Mouse (Mus musculus) heart, postnatal 0 days (tissue): ENCODE measurements around the gene Nkx1-1. TPM values are rescaled to one million over a fixed set of nuclear protein-coding genes. Genes with fewer than 3 reads are reported as not detected.

Source experiments
- ATAC-seq: fragments of 200-750 bp; cut with Nextera tagmentation; 2 replicates; pipeline ENCODE4 v1.8.0; 2017; ENCODE audit warnings: low read depth, moderate number of reproducible peaks, moderate library complexity; ENCODE audit not compliant: insufficient read depth
- DNase-seq: peaks from one replicate; pipeline ENCODE4 v3.0.0-alpha.2; 2016; ENCODE audit warnings: low spot score
- H3K27ac ChIP-seq: fragments of 300-500 bp; sonication (generic); 2 replicates; pipeline ENCODE4 v1.5.1; 2014; ENCODE audit warnings: low read depth, mild to moderate bottlenecking
- H3K27me3 ChIP-seq: fragments of 300-500 bp; sonication (generic); 2 replicates; pipeline ENCODE4 v1.6.1; 2014; ENCODE audit warnings: low read length, mixed read lengths; ENCODE audit not compliant: control insufficient read depth, insufficient read depth
- H3K36me3 ChIP-seq: fragments of 300-500 bp; sonication (generic); replicated peaks from 2 replicates; pipeline ENCODE4 v1.6.1; 2014; ENCODE audit warnings: low read length, mixed read lengths; ENCODE audit not compliant: control insufficient read depth, insufficient read depth
- H3K4me1 ChIP-seq: fragments of 300-500 bp; sonication (generic); 2 replicates; pipeline ENCODE4 v1.6.1; 2014; ENCODE audit warnings: antibody characterized with exemption; ENCODE audit not compliant: control insufficient read depth, insufficient read depth
- H3K4me2 ChIP-seq: fragments of 300-500 bp; sonication (generic); 2 replicates; pipeline ENCODE4 v1.6.1; 2014; ENCODE audit warnings: low read depth, mild to moderate bottlenecking, low read length, moderate library complexity
- H3K4me3 ChIP-seq: fragments of 300-500 bp; sonication (generic); 2 replicates; pipeline ENCODE4 v1.5.1; 2014; ENCODE audit warnings: low read depth, low read length
- H3K9ac ChIP-seq: fragments of 300-500 bp; sonication (generic); replicated peaks from 2 replicates; pipeline ENCODE4 v1.6.1; 2014; ENCODE audit warnings: low read depth, low read length, mixed read lengths
- H3K9me3 ChIP-seq: fragments of 300-500 bp; sonication (generic); replicated peaks from 2 replicates; pipeline ENCODE4 v1.6.1; 2016; ENCODE audit warnings: low read length; ENCODE audit not compliant: control insufficient read depth
- CTCF ChIP-seq: IDR thresholded peaks from 2 replicates; pipeline ENCODE4 v1.5.1; 2016; ENCODE audit warnings: antibody characterized with exemption, control low read depth, low read depth
- EP300 ChIP-seq: IDR thresholded peaks from 2 replicates; pipeline ENCODE4 v1.6.1; 2016; ENCODE audit warnings: antibody characterized with exemption, low read depth
- WGBS: fragments of 180-500 bp; shearing (Covaris S2); extraction: QIAGEN DNeasy Blood & Tissue Kit; methylation state at CpG from one replicate; pipeline ENCODE4 v1.1.7; 2014; 5-methylcytosine and 5-hydroxymethylcytosine counted together
- polyA plus RNA-seq: library from polyadenylated mRNA; unstranded; fragments of >200 nt; fragmentation: Nextera tagmentation; extraction: Ambion mirVana; gene quantifications from 2 replicates; pipeline ENCODE4 v1.2.1, GENCODE M21; 2015
- total RNA-seq: library from RNA; depleted of rRNA; stranded (reverse); fragments of >200 nt; gene quantifications from 2 replicates; pipeline ENCODE4 v1.2.3, GENCODE M21; 2014; ENCODE audit warnings: low replicate concordance

Gene Nkx1-1
- total and polyA plus RNA-seq, 2 experiments from 2014 or later: not detected

GRCm38 (mm10) chr5:33430511-33431172, 3.1 kb downstream of the Nkx1-1 start:
- Histone ChIP-seq H3K27me3 (peaks cover 77% of the 10 kb centered on the region), H3K36me3 (no peaks in the 10 kb centered on the region), H3K27ac (no peak overlapping the region), H3K9me3 (no peaks in the 10 kb centered on the region), H3K9ac (no peak overlapping the region), H3K4me1 (peaks cover 10% of the 10 kb centered on the region; the same call in 1 of the 2 replicates), H3K4me2 (peak overlapping the region; percentile 56), H3K4me3 (peak overlapping the region; percentile 30)
- TF ChIP-seq CTCF: no peak
- no peak for TF ChIP-seq EP300
- ATAC-seq (no peak), DNase-seq (no peak)
- under 1% methylated on average over 61 of the region's 64 CpGs for WGBS

GRCm38 (mm10) chr5:33430106-33430505, 3.7 kb downstream of the Nkx1-1 start:
- Histone ChIP-seq H3K4me2 (peak overlapping the region; percentile 56; the same call in 1 of the 2 replicates), H3K9ac (no peak overlapping the region), H3K36me3 (no peaks in the 10 kb centered on the region), H3K4me3 (no peak overlapping the region), H3K27ac (no peak overlapping the region), H3K9me3 (no peaks in the 10 kb centered on the region), H3K4me1 (peaks cover 10% of the 10 kb centered on the region; the same call in 1 of the 2 replicates), H3K27me3 (peaks cover 71% of the 10 kb centered on the region)
- TF ChIP-seq CTCF (no peak), EP300 (no peak)
- ATAC-seq (no peak), DNase-seq (no peak)
- WGBS: 8% methylated on average over 16 of the region's 16 CpGs

- H3K9ac ChIP-seq: no peak overlapping the region
- H3K27me3 ChIP-seq: peaks cover 45% of the 10 kb centered on the region
- no peak overlapping the region for H3K27ac ChIP-seq
- no peak overlapping the region for H3K4me2 ChIP-seq
- H3K36me3 ChIP-seq: no peaks in the 10 kb centered on the region
- TF ChIP-seq EP300: no peak
- no peak for TF ChIP-seq CTCF
- no peaks in the 10 kb centered on the region for H3K4me1 ChIP-seq
- DNase-seq (no peak), ATAC-seq (no peak)
- H3K9me3 ChIP-seq: no peaks in the 10 kb centered on the region
- no peak overlapping the region for H3K4me3 ChIP-seq
Measured at GRCm38 (mm10) chr5:33427461-33427860, 6.3 kb downstream of the Nkx1-1 start.

- H3K9me3 ChIP-seq: no peaks in the 10 kb centered on the region
- WGBS: 57% methylated on average over 3 of the region's 3 CpGs
- no peak for DNase-seq
- H3K4me1 ChIP-seq: no peaks in the 10 kb centered on the region
- ATAC-seq: no peak
- no peak overlapping the region for H3K4me2 ChIP-seq
- H3K9ac ChIP-seq: no peak overlapping the region
- TF ChIP-seq CTCF (no peak), EP300 (no peak)
- H3K36me3 ChIP-seq: 0 out of 2 replicates have a peak, but pooled peaks cover 10% of the 10 kb centered on the region
- no peak overlapping the region for H3K27ac ChIP-seq
- no peak overlapping the region for H3K4me3 ChIP-seq
- H3K27me3 ChIP-seq: no peaks in the 10 kb centered on the region
Measured at GRCm38 (mm10) chr5:33420313-33420712, 13.5 kb downstream of the Nkx1-1 start.

GRCm38 (mm10) chr5:33400819-33401218, 33.0 kb downstream of the Nkx1-1 start:
- H3K4me2 ChIP-seq: no peak overlapping the region
- no peaks in the 10 kb centered on the region for H3K27me3 ChIP-seq
- ATAC-seq: no peak
- H3K27ac ChIP-seq: no peak overlapping the region
- no peaks in the 10 kb centered on the region for H3K36me3 ChIP-seq
- H3K9ac ChIP-seq: no peak overlapping the region
- H3K4me1 ChIP-seq: peaks cover 8% of the 10 kb centered on the region
- WGBS: 42% methylated on average over 12 of the region's 12 CpGs
- no peaks in the 10 kb centered on the region for H3K9me3 ChIP-seq
- no peak overlapping the region for H3K4me3 ChIP-seq
- TF ChIP-seq EP300: no peak
- TF ChIP-seq CTCF: no peak
- no peak for DNase-seq

GRCm38 (mm10) chr5:33396828-33397227, 36.9 kb downstream of the Nkx1-1 start:
- H3K4me1 ChIP-seq: peaks cover 8% of the 10 kb centered on the region
- ATAC-seq: no peak
- no peak overlapping the region for H3K9ac ChIP-seq
- no peaks in the 10 kb centered on the region for H3K9me3 ChIP-seq
- H3K4me3 ChIP-seq: no peak overlapping the region
- H3K36me3 ChIP-seq: peaks cover 11% of the 10 kb centered on the region; the same call in 1 of the 2 replicates
- 85% methylated on average over 7 of the region's 7 CpGs for WGBS
- TF ChIP-seq EP300 (no peak), CTCF (no peak)
- no peak overlapping the region for H3K4me2 ChIP-seq
- no peaks in the 10 kb centered on the region for H3K27me3 ChIP-seq
- no peak for DNase-seq
- H3K27ac ChIP-seq: no peak overlapping the region
